Mouse (Mus musculus): ENCODE measurements around the gene Slc25a43.

Gene Slc25a43

DNA sequence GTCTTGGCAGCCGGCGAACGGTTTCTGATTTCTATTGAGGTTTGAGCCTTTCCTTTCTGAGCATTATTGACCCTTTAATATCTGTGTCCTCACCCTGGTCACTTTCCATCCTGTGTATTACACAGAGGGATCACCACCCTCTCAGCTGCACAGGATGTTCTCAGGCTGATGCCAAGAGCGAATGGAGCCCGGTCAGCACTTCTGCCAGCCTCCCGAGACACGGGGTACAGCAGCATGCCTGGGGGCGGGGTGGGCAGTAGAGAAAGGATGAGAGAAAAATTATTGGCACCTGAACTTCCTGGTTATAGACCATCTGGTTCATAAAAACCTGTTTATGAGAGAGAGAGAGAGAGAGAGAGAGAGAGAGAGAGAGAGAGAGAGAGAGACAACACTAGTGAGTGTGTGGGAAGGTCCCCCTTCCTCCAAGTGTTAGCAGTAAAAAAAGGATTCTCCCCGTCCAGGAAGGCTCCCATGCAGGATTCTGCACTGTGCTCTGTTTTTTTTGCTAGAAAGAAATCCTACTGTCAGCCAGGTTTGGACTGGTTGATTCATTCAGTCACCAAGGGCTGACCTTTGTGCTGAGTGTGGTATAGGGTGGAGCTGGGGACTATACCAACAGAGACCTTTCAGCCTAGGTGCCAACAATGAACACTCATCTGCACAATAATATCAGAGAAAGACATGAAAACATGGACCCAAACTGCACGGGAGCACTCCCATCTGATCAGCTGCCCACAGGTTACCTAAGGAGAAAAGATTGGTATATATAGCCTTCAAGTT lies 80.7 kb downstream of the Slc25a43 start:
- no peak for DNase-seq (ENCODE audit: low spot score in 2 of 2)

DNA sequence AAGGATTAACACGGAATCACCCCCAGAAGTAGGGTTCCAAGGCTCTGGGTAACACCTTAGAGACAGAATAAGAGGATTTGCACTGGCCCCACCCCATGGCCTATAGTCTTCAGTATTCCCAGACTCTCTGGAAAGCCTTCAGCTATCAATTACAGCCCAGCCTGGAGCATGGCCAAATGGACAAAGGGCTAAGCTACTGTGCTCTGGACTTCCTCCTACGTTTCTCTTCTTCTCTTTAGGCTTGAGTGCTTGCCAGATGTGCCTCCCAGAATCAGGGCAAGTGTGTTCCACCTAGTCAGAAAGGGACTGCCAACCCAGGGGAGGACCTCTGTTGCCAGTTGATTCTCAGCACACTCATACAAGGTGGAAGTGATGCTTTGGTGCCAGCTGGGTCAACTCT lies 81.6 kb downstream of the Slc25a43 start:
- no peak for DNase-seq (ENCODE audit: low spot score in 2 of 2)

Data from thymus, postnatal 10 days (tissue).